Mouse (Mus musculus) CH12.LX (cell line): Measurements from ENCODE around the gene Zbtb22. TPM values are rescaled to one million over a fixed set of nuclear protein-coding genes. Genes with fewer than 3 reads are reported as not detected.
"Not testable (repeated sequence)": the region's sequence is repeated elsewhere in the genome, so short reads cannot be mapped to it uniquely, and the experiment has no call there.

ENCODE experiments used
- DNase-seq: peaks from one replicate; pipeline ENCODE4 v3.0.0-alpha.2; 2013; ENCODE audit errors: extremely low read depth
- H3K27ac ChIP-seq: 2 replicates; pipeline ENCODE4 v1.5.1; 2012; ENCODE audit warnings: low read depth, mild to moderate bottlenecking, control low read depth, moderate library complexity; ENCODE audit not compliant: insufficient read depth
- H3K27me3 ChIP-seq: replicated peaks from 2 replicates; pipeline ENCODE3; 2012; ENCODE audit warnings: inconsistent platforms
- H3K36me3 ChIP-seq, 2 experiments: replicated peaks in 1 of 2; 2 replicates each; pipeline versions ENCODE3 to v1.6.1; 2012; ENCODE audit warnings: inconsistent platforms in 1 of 2, low read length in 1 of 2, mild to moderate bottlenecking in 1 of 2, mixed read lengths in 1 of 2, moderate library complexity in 1 of 2; ENCODE audit not compliant: control insufficient read depth in 1 of 2, insufficient read depth in 1 of 2
- H3K4me1 ChIP-seq, 2 experiments: 2 replicates each; pipeline ENCODE4 v1.6.1; 2012; ENCODE audit warnings: inconsistent platforms in 1 of 2, moderate library complexity in 1 of 2; ENCODE audit not compliant: insufficient read depth in 2 of 2, control insufficient read depth in 1 of 2
- H3K4me2 ChIP-seq: 2 replicates; pipeline ENCODE4 v1.6.1; 2012; ENCODE audit warnings: low read depth, mild to moderate bottlenecking, control low read depth; ENCODE audit not compliant: poor library complexity, insufficient read depth, severe bottlenecking
- H3K4me3 ChIP-seq, 3 experiments: fragments of 150-350 bp in 1 of 3; sonication (generic) in 1 of 3; replicated peaks in 1 of 3; 2 replicates each; pipeline versions ENCODE3 to v1.5.1; 2011 to 2012; ENCODE audit warnings: low read depth in 2 of 3, low read length in 2 of 3, mild to moderate bottlenecking in 2 of 3, moderate library complexity in 2 of 3, control low read depth in 1 of 3, improper control_type of control experiment in 1 of 3, inconsistent platforms in 1 of 3, mixed read lengths in 1 of 3; ENCODE audit not compliant: poor library complexity in 1 of 3
- H3K79me2 ChIP-seq: replicated peaks from 2 replicates; pipeline ENCODE4 v1.6.1; 2012; ENCODE audit warnings: mild to moderate bottlenecking, moderate library complexity; ENCODE audit not compliant: control insufficient read depth, poor library complexity, insufficient read depth, severe bottlenecking; ENCODE audit errors: extremely low read depth
- H3K9ac ChIP-seq: 2 replicates; pipeline ENCODE4 v1.6.1; 2012; ENCODE audit warnings: low read depth, mild to moderate bottlenecking, control low read depth, moderate library complexity; ENCODE audit not compliant: insufficient read depth
- H3K9me3 ChIP-seq: replicated peaks from 2 replicates; pipeline ENCODE3; 2012; ENCODE audit warnings: low read length, inconsistent platforms, mixed read lengths
- CHD2 ChIP-seq: IDR thresholded peaks from 2 replicates; pipeline ENCODE4 v1.6.1; 2011; ENCODE audit warnings: low read length, improper control_type of control experiment
- ELF1 ChIP-seq: IDR thresholded peaks from 2 replicates; pipeline ENCODE4 v1.6.1; 2014; ENCODE audit warnings: low read depth, mild to moderate bottlenecking, inconsistent platforms, low read length, improper control_type of control experiment
- ETS1 ChIP-seq: conservative IDR thresholded peaks from 2 replicates; pipeline ENCODE4 v1.6.1; 2012; ENCODE audit warnings: low read depth, mild to moderate bottlenecking, inconsistent platforms, low read length, improper control_type of control experiment, moderate library complexity
- GABPA ChIP-seq: IDR thresholded peaks from 2 replicates; pipeline ENCODE4 v1.6.1; 2012; ENCODE audit warnings: low read depth, low read length, improper control_type of control experiment, inconsistent platforms; ENCODE audit not compliant: insufficient replicate concordance
- HCFC1 ChIP-seq: IDR thresholded peaks from 2 replicates; pipeline ENCODE4 v1.6.1; 2012; ENCODE audit warnings: low read depth, mild to moderate bottlenecking, inconsistent platforms, low read length, improper control_type of control experiment
- IRF4 ChIP-seq: IDR thresholded peaks from 2 replicates; pipeline ENCODE4 v1.6.1; 2014; ENCODE audit warnings: low read depth, mild to moderate bottlenecking, inconsistent platforms, low read length, improper control_type of control experiment
- KAT2A ChIP-seq: IDR thresholded peaks from 2 replicates; pipeline ENCODE4 v1.6.1; 2012; ENCODE audit warnings: low read length, improper control_type of control experiment, inconsistent platforms; ENCODE audit not compliant: insufficient replicate concordance
- MAFK ChIP-seq: IDR thresholded peaks from 2 replicates; pipeline ENCODE4 v1.6.1; 2011; ENCODE audit warnings: low read length, improper control_type of control experiment; ENCODE audit not compliant: insufficient replicate concordance
- MAZ ChIP-seq: IDR thresholded peaks from 2 replicates; pipeline ENCODE4 v1.6.1; 2012; ENCODE audit warnings: low read depth, mild to moderate bottlenecking, inconsistent platforms, low read length, improper control_type of control experiment, moderate library complexity
- MXI1 ChIP-seq: IDR thresholded peaks from 2 replicates; pipeline ENCODE4 v1.6.1; 2011; ENCODE audit warnings: mild to moderate bottlenecking, low read depth, low read length, improper control_type of control experiment
- NRF1 ChIP-seq: IDR thresholded peaks from 2 replicates; pipeline ENCODE4 v1.6.1; 2014; ENCODE audit warnings: low read depth, mild to moderate bottlenecking, inconsistent platforms, low read length, improper control_type of control experiment, moderate library complexity
- PAX5 ChIP-seq: IDR thresholded peaks from 2 replicates; pipeline ENCODE4 v1.6.1; 2012; ENCODE audit warnings: low read length, inconsistent platforms, mixed read lengths
- POLR2A ChIP-seq: IDR thresholded peaks from 2 replicates; pipeline ENCODE4 v1.6.1; 2011; ENCODE audit warnings: low read depth, mild to moderate bottlenecking, improper control_type of control experiment, low read length
- RAD21 ChIP-seq: IDR thresholded peaks from 2 replicates; pipeline ENCODE4 v1.6.1; 2011; ENCODE audit warnings: low read depth, mild to moderate bottlenecking, low read length, improper control_type of control experiment, moderate library complexity
- SIN3A ChIP-seq: IDR thresholded peaks from 2 replicates; pipeline ENCODE4 v1.6.1; 2012; ENCODE audit warnings: low read length, improper control_type of control experiment, inconsistent platforms
- TBP ChIP-seq: conservative IDR thresholded peaks from 2 replicates; pipeline ENCODE4 v1.6.1; 2011; ENCODE audit warnings: low read depth, low read length, improper control_type of control experiment
- TCF12 ChIP-seq: IDR thresholded peaks from 2 replicates; pipeline ENCODE4 v1.6.1; 2014; ENCODE audit warnings: low read depth, mild to moderate bottlenecking, inconsistent platforms, low read length, improper control_type of control experiment
- UBTF ChIP-seq: IDR thresholded peaks from 2 replicates; pipeline ENCODE4 v1.6.1; 2012; ENCODE audit warnings: low read depth, mild to moderate bottlenecking, inconsistent platforms, low read length, improper control_type of control experiment, moderate library complexity
- USF2 ChIP-seq: conservative IDR thresholded peaks from 2 replicates; pipeline ENCODE4 v1.6.1; 2011; ENCODE audit warnings: low read depth, low read length, improper control_type of control experiment
- ZC3H11A ChIP-seq: IDR thresholded peaks from 2 replicates; pipeline ENCODE4 v1.6.1; 2012; ENCODE audit warnings: low read depth, mild to moderate bottlenecking, inconsistent platforms, low read length, improper control_type of control experiment
- dilution Hi-C: fragments of 300-500 bp; cut with MboI; formaldehyde crosslinking; loops from 2 replicates; pipeline ENCODE4 v1.14.3; 2020; ENCODE audit warnings: low sequenced_read_pairs; ENCODE audit not compliant: extremely low pct_unique_long_range_greater_than_20kb, extremely low pct_ligation_motif_present
- in situ Hi-C: fragments of 300-500 bp; cut with MboI; formaldehyde crosslinking; loops from 3 replicates; pipeline ENCODE4 v1.14.3; 2019; ENCODE audit warnings: low sequenced_read_pairs, low pct_ligation_motif_present, low pct_unique_long_range_greater_than_20kb, mixed read lengths
- polyA plus RNA-seq: library from polyadenylated mRNA; unstranded; fragments of >175 nt; gene quantifications from 2 replicates; pipeline ENCODE4 v1.2.1, GENCODE M21; 2012; ENCODE audit warnings: low read depth; ENCODE audit not compliant: insufficient read length
- total RNA-seq, 2 experiments: library from RNA; depleted of rRNA; stranded (reverse); fragments of 300-350 nt in 1 of 2; fragments of >200 nt in 1 of 2; gene quantifications; 2 replicates each; pipeline ENCODE4 v1.2.3; 2012 to 2014

Gene Zbtb22
- 21.2 and 23.5 TPM in 2 replicates for total RNA-seq (2012; rRNA removed)
- 11.7 and 12.1 TPM in 2 replicates for total RNA-seq (2014; rRNA removed)
- polyA plus RNA-seq = 20.2 and 20.3 TPM in 2 replicates

- TF ChIP-seq CHD2 = peak; percentile 90
- no peak for TF ChIP-seq PAX5
- peak; percentile 64 for TF ChIP-seq USF2
- no peak for TF ChIP-seq ZC3H11A
- peak; percentile 43; the same call in 1 of the 2 replicates for TF ChIP-seq IRF4
- no peak for TF ChIP-seq UBTF
- TF ChIP-seq MAFK = no peak
- TF ChIP-seq ETS1 = no peak
- peak; percentile 60 for TF ChIP-seq POLR2A
- TF ChIP-seq TBP = peak; percentile 37; the same call in 1 of the 2 replicates
- peak; percentile 46; the same call in 1 of the 2 replicates for TF ChIP-seq NRF1
- peak; percentile 96 for TF ChIP-seq MAZ
- TF ChIP-seq HCFC1 = peak; percentile 79
- peak; percentile 47 for TF ChIP-seq TCF12
- TF ChIP-seq GABPA = no peak
- TF ChIP-seq RAD21 = no peak
- TF ChIP-seq MXI1 = peak; percentile 85
- TF ChIP-seq SIN3A = peak; percentile 100
- peak; percentile 89 for TF ChIP-seq ELF1
- no peak for TF ChIP-seq KAT2A
- peaks cover 6% of the 10 kb centered on the region for H3K9me3 ChIP-seq
- peak within 1 kb of the TSS; percentile 58 to 62 (median 59) for H3K4me3 ChIP-seq
- peak within 1 kb of the TSS; percentile 70 for H3K9ac ChIP-seq
- H3K4me2 ChIP-seq = peak within 1 kb of the TSS; percentile 62
- in situ Hi-C loops = no loop called here
- peaks cover 9% of the 10 kb centered on the region for H3K79me2 ChIP-seq
- DNase-seq = peak; percentile 98
- dilution Hi-C loops = no loop called here
- H3K4me1 ChIP-seq = peaks cover 27 to 50% of the 10 kb centered on the region in 2 experiments
- H3K27ac ChIP-seq = peak within 1 kb of the TSS; percentile 22; the same call in 1 of the 2 replicates
- peaks cover 49 to 61% of the 10 kb centered on the region in 2 experiments for H3K36me3 ChIP-seq
- H3K27me3 ChIP-seq = no peaks in the 10 kb centered on the region
These were observed at the start of gene Zbtb22, which contains the start of gene Tapbp for GRCm38 (mm10) chr17:33915671-33916250. TSS of gene Zbtb22 (plus strand) at chr17:33915904. TSS of gene Tapbp (plus strand) at chr17:33915899.

DNA sequence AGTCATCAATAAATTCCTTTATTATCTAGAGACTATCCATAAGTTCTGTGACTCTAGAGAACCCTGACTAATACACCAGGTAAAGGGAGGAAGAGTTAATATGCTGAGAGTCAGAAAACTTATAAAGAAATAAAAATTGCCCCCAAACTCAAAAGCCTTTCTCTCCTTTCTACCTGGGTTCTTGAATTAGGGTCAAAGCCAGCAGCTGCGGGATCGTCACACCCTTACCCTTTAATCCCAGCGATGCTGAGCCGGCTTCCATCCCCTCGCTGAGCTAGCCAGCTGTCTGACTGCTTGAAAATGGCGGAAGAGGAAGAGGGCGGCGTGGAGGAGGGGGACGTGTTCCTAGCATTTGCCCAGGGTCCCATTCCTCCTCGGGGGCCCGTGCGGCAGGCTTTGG, 42.2 kb upstream of the Zbtb22 start, which contains the start of gene Gm7029:
TSS of gene Gm7029 (plus strand) at position 301 of the 400 bp plus-strand sequence.
- H3K4me1 ChIP-seq, DNase-seq, H3K27me3 ChIP-seq, in situ Hi-C loops, H3K79me2 ChIP-seq, H3K4me3 ChIP-seq, H3K4me2 ChIP-seq, H3K9me3 ChIP-seq, H3K9ac ChIP-seq, dilution Hi-C loops, H3K27ac ChIP-seq: not testable (repeated sequence)
- peaks cover 16 to 27% of the 10 kb centered on the region in 2 experiments for H3K36me3 ChIP-seq
